Mouse (Mus musculus): ENCODE results near the gene Tnfaip3. TPM values are rescaled to one million over a fixed set of nuclear protein-coding genes. Genes with fewer than 3 reads are reported as not detected.

The Tnfaip3 gene
- total RNA-seq (2017) = 35.0 and 39.9 TPM in 2 replicates

GRCm38 (mm10) chr10:19015257-19015862 lies at the start of gene Tnfaip3:
Gene Tnfaip3 (minus strand): TSS chr10:19015657.
- peak; percentile 78 for ATAC-seq (replicated peaks; ENCODE audit: low read depth, poor library complexity, severe bottlenecking)

- peak; percentile 13; the same call in 1 of the 2 replicates for ATAC-seq (replicated peaks; ENCODE audit: low read depth, poor library complexity, severe bottlenecking)
These were observed 49.5 kb upstream of the Tnfaip3 start for GRCm38 (mm10) chr10:19064651-19065601.

DNA sequence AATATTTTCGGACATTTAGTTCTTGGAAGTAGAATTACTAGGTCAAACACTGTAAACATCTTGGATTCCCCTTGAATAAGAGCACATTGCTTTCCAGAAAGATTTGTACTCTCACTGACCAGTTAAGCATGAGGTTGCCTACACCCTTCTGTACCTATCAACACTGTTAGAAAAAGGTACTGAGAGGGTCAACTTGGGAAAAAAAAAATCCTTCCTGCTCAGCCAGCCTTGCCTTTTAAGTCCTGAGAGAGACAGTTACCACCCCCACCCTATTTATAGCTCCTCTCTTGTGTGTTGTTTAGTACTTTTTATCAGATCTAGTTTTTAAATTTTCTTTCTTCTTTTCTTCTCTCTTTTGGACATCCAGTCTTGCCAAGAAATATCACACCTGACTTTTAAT lies 48.2 kb upstream of the Tnfaip3 start:
- ATAC-seq (replicated peaks; ENCODE audit: low read depth, poor library complexity, severe bottlenecking) = no peak

- no peak for ATAC-seq (replicated peaks; ENCODE audit: low read depth, poor library complexity, severe bottlenecking)
These were observed 47.8 kb upstream of the Tnfaip3 start for GRCm38 (mm10) chr10:19063208-19063607.

GRCm38 (mm10) chr10:19062098-19062905 lies 46.8 kb upstream of the Tnfaip3 start:
- ATAC-seq (replicated peaks; ENCODE audit: low read depth, poor library complexity, severe bottlenecking) = peak; percentile 75

DNA sequence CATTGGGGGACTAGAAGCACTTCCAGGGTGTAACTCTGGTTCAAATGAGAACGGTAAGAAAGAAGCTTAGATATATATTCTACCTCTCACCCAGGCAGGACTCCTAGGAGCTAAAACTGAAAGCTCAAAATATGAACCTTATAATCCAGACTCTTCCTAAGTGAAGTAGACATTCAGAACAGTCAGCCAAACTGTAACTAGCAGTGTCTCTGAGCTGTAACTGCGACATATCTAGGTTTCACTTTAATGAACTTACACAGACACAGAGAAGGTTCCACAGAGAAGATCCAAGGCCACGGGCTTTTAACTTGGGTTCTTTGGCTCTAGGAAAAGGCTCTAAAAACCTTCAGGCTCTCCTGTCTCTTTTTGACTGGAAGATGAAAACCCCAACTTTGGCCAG lies 45.7 kb upstream of the Tnfaip3 start:
- ATAC-seq (replicated peaks; ENCODE audit: low read depth, poor library complexity, severe bottlenecking) = no peak

DNA sequence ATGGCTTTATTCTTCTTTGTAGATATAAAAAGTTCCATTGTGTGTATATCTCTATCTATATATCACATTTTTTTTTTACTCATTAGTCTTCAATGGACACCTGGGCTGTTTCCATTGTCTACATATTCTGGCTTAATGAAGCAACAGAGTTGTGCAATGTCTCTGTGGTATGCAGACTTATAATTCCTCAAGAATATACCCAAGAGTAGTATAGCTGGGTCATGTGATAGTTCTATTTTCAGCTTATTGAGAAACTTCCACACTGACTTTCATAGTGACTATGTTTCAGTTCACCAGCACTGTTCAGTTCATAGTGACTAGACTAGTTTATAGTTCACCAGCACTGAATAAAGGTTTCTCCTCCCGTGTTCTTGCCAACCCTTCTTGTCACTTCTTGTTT lies 38.1 kb upstream of the Tnfaip3 start:
- ATAC-seq (replicated peaks; ENCODE audit: low read depth, poor library complexity, severe bottlenecking) = peak; percentile 92

GRCm38 (mm10) chr10:19045986-19046385 lies 30.5 kb upstream of the Tnfaip3 start:
- ATAC-seq (replicated peaks; ENCODE audit: low read depth, poor library complexity, severe bottlenecking) = no peak

GRCm38 (mm10) chr10:19044765-19045516 lies 29.5 kb upstream of the Tnfaip3 start:
- no peak for ATAC-seq (replicated peaks; ENCODE audit: low read depth, poor library complexity, severe bottlenecking)

- peak; percentile 93 for ATAC-seq (replicated peaks; ENCODE audit: low read depth, poor library complexity, severe bottlenecking)
These were observed 28.2 kb upstream of the Tnfaip3 start for GRCm38 (mm10) chr10:19043529-19044262.

DNA sequence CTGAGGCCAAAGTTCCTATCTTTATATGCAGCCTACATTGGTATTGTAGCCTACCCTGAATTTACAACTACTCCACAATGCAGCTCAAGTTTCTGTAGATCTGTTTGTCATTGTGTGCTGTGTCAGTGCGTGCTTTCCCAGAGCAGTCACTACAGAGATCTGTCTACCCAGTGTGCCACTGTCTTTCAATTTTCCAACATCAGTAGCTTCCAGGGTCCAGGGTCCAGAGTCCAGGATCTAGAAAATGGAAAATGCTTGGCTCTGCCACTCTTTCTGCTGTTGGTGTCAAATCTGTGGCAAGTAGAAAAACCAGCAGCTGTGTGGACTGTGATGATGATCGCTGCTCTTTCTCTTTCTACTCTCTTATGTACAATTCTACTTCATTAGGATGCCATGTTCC lies 24.7 kb upstream of the Tnfaip3 start:
- no peak for ATAC-seq (replicated peaks; ENCODE audit: low read depth, poor library complexity, severe bottlenecking)

- no peak for ATAC-seq (replicated peaks; ENCODE audit: low read depth, poor library complexity, severe bottlenecking)
These were observed 19.3 kb upstream of the Tnfaip3 start for GRCm38 (mm10) chr10:19034764-19035163.

DNA sequence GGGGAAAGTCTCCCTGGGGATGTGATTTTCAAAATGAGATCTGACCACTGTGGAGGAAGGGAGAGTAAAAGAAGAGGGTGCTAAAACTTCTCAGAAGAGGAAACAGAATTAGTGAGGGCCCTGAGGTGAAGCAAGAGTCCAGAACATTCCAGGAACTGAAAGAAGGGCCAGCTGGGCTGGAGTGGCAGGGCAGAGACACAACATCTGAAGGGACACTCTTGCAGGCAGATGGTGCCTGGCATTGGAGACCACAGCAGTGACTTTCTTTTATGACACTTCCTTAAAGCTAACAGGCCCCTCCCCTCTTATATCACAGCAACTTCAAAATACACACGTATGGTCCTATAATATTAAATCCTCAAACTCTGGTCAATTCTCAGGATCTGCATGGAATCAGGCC lies 18.2 kb upstream of the Tnfaip3 start:
- ATAC-seq (replicated peaks; ENCODE audit: low read depth, poor library complexity, severe bottlenecking) = peak; percentile 95

- ATAC-seq (replicated peaks; ENCODE audit: low read depth, poor library complexity, severe bottlenecking) = no peak
These were observed 16.4 kb upstream of the Tnfaip3 start for GRCm38 (mm10) chr10:19031875-19032274.

- ATAC-seq (replicated peaks; ENCODE audit: low read depth, poor library complexity, severe bottlenecking) = no peak
These were observed 15.2 kb upstream of the Tnfaip3 start for GRCm38 (mm10) chr10:19030628-19031027.

GRCm38 (mm10) chr10:19026710-19027109 lies 11.3 kb upstream of the Tnfaip3 start:
- no peak for ATAC-seq (replicated peaks; ENCODE audit: low read depth, poor library complexity, severe bottlenecking)

DNA sequence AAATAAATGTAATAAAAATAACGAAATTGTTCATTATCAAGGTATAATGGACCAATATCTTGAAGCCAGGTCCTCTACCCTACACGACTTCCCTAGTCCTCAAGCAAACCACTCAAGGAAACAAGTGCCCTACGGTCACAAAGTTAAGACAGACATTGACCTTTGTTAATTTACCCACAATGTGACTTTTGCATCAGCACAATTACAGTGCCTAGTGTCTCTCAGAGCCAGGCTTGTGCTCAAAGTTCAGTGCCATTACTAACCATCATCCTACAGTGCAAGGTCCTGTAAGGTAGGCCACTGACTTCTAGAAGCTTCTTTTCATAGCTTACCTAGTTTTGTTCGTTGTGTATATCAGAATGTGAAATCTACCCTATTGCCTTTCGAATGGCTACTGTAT lies 8.9 kb upstream of the Tnfaip3 start:
- ATAC-seq (replicated peaks; ENCODE audit: low read depth, poor library complexity, severe bottlenecking) = no peak

- peak; percentile 68 for ATAC-seq (replicated peaks; ENCODE audit: low read depth, poor library complexity, severe bottlenecking)
These were observed 8.3 kb upstream of the Tnfaip3 start for GRCm38 (mm10) chr10:19023622-19024326.

- no peak for ATAC-seq (replicated peaks; ENCODE audit: low read depth, poor library complexity, severe bottlenecking)
These were observed 6.8 kb upstream of the Tnfaip3 start for GRCm38 (mm10) chr10:19022272-19022671.

Data from common myeloid progenitor, adult 5-6 weeks (primary cell).